11 mouse cellular contexts compared by ENCODE assay signal in genomic region chr16:28879636-28880306, GRCm38 (mm10). TPM values are rescaled to one million over a fixed set of nuclear protein-coding genes. Genes with fewer than 3 reads are reported as not detected.
"Had no signal": no experiment of that assay in that cellular context is flagged by ENCODE, and none has a peak within 500 bp of the region (broad histone marks: within the 10 kb centered on the region; RNA-seq: fewer than 3 reads in every experiment).

No protein-coding gene starts in this region.

- H3K4me2 ChIP-seq: liver, embryonic 12.5 days had no signal

- H3K36me3 ChIP-seq: limb, embryonic 15.5 days; liver, embryonic 12.5 days; midbrain, embryonic 10.5 days; midbrain, embryonic 15.5 days had no signal

- ATAC-seq: inflammation-experienced regulatory T-cells, adult 6 months; liver, embryonic 12.5 days had no signal

- H3K27ac ChIP-seq: limb, embryonic 15.5 days; liver, embryonic 12.5 days; midbrain, embryonic 15.5 days had no signal

- H3K9ac ChIP-seq: limb, embryonic 15.5 days; liver, embryonic 12.5 days; lung, embryonic 14.5 days; midbrain, embryonic 15.5 days had no signal

- H3K4me3 ChIP-seq: limb, embryonic 15.5 days; liver, embryonic 12.5 days; midbrain, embryonic 10.5 days; midbrain, embryonic 15.5 days had no signal

- H3K9me3 ChIP-seq: limb, embryonic 15.5 days; liver, embryonic 12.5 days; midbrain, embryonic 10.5 days; midbrain, embryonic 15.5 days had no signal

- H3K27me3 ChIP-seq: limb, embryonic 15.5 days; liver, embryonic 12.5 days; midbrain, embryonic 15.5 days had no signal

- DNase-seq: kidney, adult 8-10 months; layer of hippocampus, postnatal 36 days; lung, postnatal 10 days; right cerebral cortex, postnatal 14 days; thymus, postnatal 36 days had no signal

RNA-seq across cellular contexts. Expression of gene Mb21d2, which starts 49.7 kb away (rescaled TPM):
- polyA plus RNA-seq: inflammation-experienced regulatory T-cells, adult 6 months had no signal
